Mouse (Mus musculus) right cerebral cortex, postnatal 14 days (tissue): ENCODE results near the gene Hoxd4.

Experiments used
- DNase-seq: peaks from one replicate; pipeline ENCODE4 v3.0.0; 2022

Hoxd4 gene

GRCm38 (mm10) chr2:74747661-74748141, 36.0 kb downstream of the Hoxd4 start:
- DNase-seq: no peak

- DNase-seq: no peak
These were observed 36.8 kb downstream of the Hoxd4 start for GRCm38 (mm10) chr2:74748436-74748995.

GRCm38 (mm10) chr2:74749337-74750121, 37.8 kb downstream of the Hoxd4 start:
- peak; percentile 13 for DNase-seq

GRCm38 (mm10) chr2:74750731-74751250, 39.1 kb downstream of the Hoxd4 start:
- DNase-seq: no peak

- no peak for DNase-seq
These were observed 40.1 kb downstream of the Hoxd4 start for GRCm38 (mm10) chr2:74751861-74752260.

- no peak for DNase-seq
These were observed 40.9 kb downstream of the Hoxd4 start for GRCm38 (mm10) chr2:74752431-74753174.

GRCm38 (mm10) chr2:74753175-74753523, 41.4 kb downstream of the Hoxd4 start:
- DNase-seq: no peak

GRCm38 (mm10) chr2:74753711-74754110, 42.0 kb downstream of the Hoxd4 start:
- no peak for DNase-seq

- DNase-seq: no peak
These were observed 48.4 kb downstream of the Hoxd4 start for GRCm38 (mm10) chr2:74760146-74760545.

- no peak for DNase-seq
These were observed 50.2 kb downstream of the Hoxd4 start for GRCm38 (mm10) chr2:74761941-74762340.

GRCm38 (mm10) chr2:74762522-74763244, 51.0 kb downstream of the Hoxd4 start, which contains the start of gene Hoxd1:
Gene Hoxd1, plus strand, starts transcription at chr2:74762980.
- DNase-seq: peak; percentile 24

GRCm38 (mm10) chr2:74763245-74763735, 51.6 kb downstream of the Hoxd4 start:
- DNase-seq: no peak

- DNase-seq: no peak
These were observed 52.2 kb downstream of the Hoxd4 start for GRCm38 (mm10) chr2:74763976-74764375.

- no peak for DNase-seq
These were observed 62.6 kb downstream of the Hoxd4 start for GRCm38 (mm10) chr2:74774359-74774758.

GRCm38 (mm10) chr2:74777536-74778275, 66.0 kb downstream of the Hoxd4 start:
- DNase-seq: peak; percentile 18
